Mouse (Mus musculus) heart, postnatal 10 days (tissue): Measurements from ENCODE around the gene Fbln5. TPM values are rescaled to one million over a fixed set of nuclear protein-coding genes. Genes with fewer than 3 reads are reported as not detected.

Source experiments
- DNase-seq, 2 experiments: peaks; one replicate each; pipeline ENCODE4 v3.0.0; 2021
- intact Hi-C: fragments of 180-260 bp; cut with DNase I; formaldehyde crosslinking; loops from one replicate; pipeline ENCODE4 v1.15.1; 2025
- total RNA-seq, 2 experiments: library from RNA; stranded (reverse); gene quantifications; 2 replicates each; pipeline ENCODE4 v1.2.3; 2021

Fbln5 gene
- total RNA-seq, 2 experiments from 2014 or later = 47.1 to 52.2 TPM

GRCm38 (mm10) chr12:101811181-101811580, 7.7 kb downstream of the Fbln5 start:
- intact Hi-C loops = no loop called here
- peak in 1 of 2 experiments; percentile 46 for DNase-seq

GRCm38 (mm10) chr12:101810515-101810914, 8.3 kb downstream of the Fbln5 start:
- peak; percentile 37 to 44 for DNase-seq
- intact Hi-C loops = no loop called here

- peak; percentile 38 to 42 for DNase-seq
- intact Hi-C loops = no loop called here
These were observed 11.5 kb downstream of the Fbln5 start for GRCm38 (mm10) chr12:101807400-101807799.

GRCm38 (mm10) chr12:101802445-101802844, 16.4 kb downstream of the Fbln5 start:
- DNase-seq = no peak
- intact Hi-C loops = no loop called here

- intact Hi-C loops = no loop called here
- no peak for DNase-seq
These were observed 17.1 kb downstream of the Fbln5 start for GRCm38 (mm10) chr12:101801744-101802143.

- intact Hi-C loops = no loop called here
- DNase-seq = no peak
These were observed 17.8 kb downstream of the Fbln5 start for GRCm38 (mm10) chr12:101801051-101801450.

- intact Hi-C loops = no loop called here
- no peak for DNase-seq
These were observed 20.5 kb downstream of the Fbln5 start for GRCm38 (mm10) chr12:101798189-101798922.

GRCm38 (mm10) chr12:101794458-101794857, 24.4 kb downstream of the Fbln5 start:
- no peak for DNase-seq
- intact Hi-C loops = no loop called here

GRCm38 (mm10) chr12:101793221-101793621, 25.6 kb downstream of the Fbln5 start:
- no peak for DNase-seq
- intact Hi-C loops = no loop called here

GRCm38 (mm10) chr12:101792684-101793083, 26.2 kb downstream of the Fbln5 start:
- DNase-seq = no peak
- intact Hi-C loops = no loop called here

- intact Hi-C loops = no loop called here
- DNase-seq = no peak
These were observed 29.1 kb downstream of the Fbln5 start for GRCm38 (mm10) chr12:101789767-101790166.

- DNase-seq = no peak
- intact Hi-C loops = no loop called here
These were observed 29.6 kb downstream of the Fbln5 start for GRCm38 (mm10) chr12:101789250-101789649.

GRCm38 (mm10) chr12:101782787-101783186, 36.1 kb downstream of the Fbln5 start:
- no peak for DNase-seq
- intact Hi-C loops = no loop called here

GRCm38 (mm10) chr12:101780915-101781314, 37.9 kb downstream of the Fbln5 start:
- no peak for DNase-seq
- intact Hi-C loops = no loop called here

- peak; percentile 65 to 71 for DNase-seq
- intact Hi-C loops = no loop called here
These were observed 41.1 kb downstream of the Fbln5 start for GRCm38 (mm10) chr12:101777613-101778325.

- intact Hi-C loops = no loop called here
These were observed 42.5 kb downstream of the Fbln5 start for GRCm38 (mm10) chr12:101776383-101776782.

GRCm38 (mm10) chr12:101774116-101774515, 44.7 kb downstream of the Fbln5 start:
- intact Hi-C loops = loop anchor here (5.0 kb wide), 1 partner anchor 43 kb away; the partner anchor contains the start of gene Fbln5

More at GRCm38 (mm10) chr12:101776383-101776782, 42.5 kb downstream of the Fbln5 start:
- DNase-seq = peak; percentile 75 to 79

GRCm38 (mm10) chr12:101772962-101773361, 45.9 kb downstream of the Fbln5 start:
- no peak for DNase-seq
- intact Hi-C loops = loop anchor here (5.0 kb wide), 1 partner anchor 44 kb away; the partner anchor contains the start of gene Fbln5

More at GRCm38 (mm10) chr12:101774116-101774515, 44.7 kb downstream of the Fbln5 start:
- DNase-seq = no peak

GRCm38 (mm10) chr12:101770283-101771015, 48.4 kb downstream of the Fbln5 start:
- intact Hi-C loops = loop anchor here (5.0 kb wide), 1 partner anchor 47 kb away; the partner anchor contains the start of gene Fbln5
- no peak for DNase-seq

- intact Hi-C loops = no loop called here
- peak; percentile 65 to 67 for DNase-seq
These were observed 51.4 kb downstream of the Fbln5 start for GRCm38 (mm10) chr12:101767306-101768053.
